Mouse (Mus musculus) heart, embryonic 16.5 days (tissue): ENCODE measurements around the gene Tcta. TPM values are rescaled to one million over a fixed set of nuclear protein-coding genes. Genes with fewer than 3 reads are reported as not detected.

Source experiments
- ATAC-seq: fragments of 200-750 bp; cut with Nextera tagmentation; replicated peaks from 2 replicates; pipeline ENCODE4 v1.8.0; 2017; ENCODE audit warnings: moderate number of reproducible peaks; ENCODE audit not compliant: insufficient read depth, low FRiP score; ENCODE audit errors: extremely low read depth
- H3K27ac ChIP-seq: fragments of 300-500 bp; sonication (generic); 2 replicates; pipeline ENCODE4 v1.5.1; 2014; ENCODE audit warnings: mild to moderate bottlenecking, low read length, control low read depth, moderate library complexity
- H3K27me3 ChIP-seq: fragments of 300-500 bp; sonication (generic); 2 replicates; pipeline ENCODE4 v1.6.1; 2014; ENCODE audit warnings: low read length, mixed read lengths; ENCODE audit not compliant: control insufficient read depth, insufficient read depth
- H3K36me3 ChIP-seq: fragments of 300-500 bp; sonication (generic); 2 replicates; pipeline ENCODE4 v1.6.1; 2014; ENCODE audit not compliant: control insufficient read depth, insufficient read depth
- H3K4me1 ChIP-seq: fragments of 300-500 bp; sonication (generic); 2 replicates; pipeline ENCODE4 v1.6.1; 2014; ENCODE audit warnings: low read length, mixed read lengths; ENCODE audit not compliant: control insufficient read depth, insufficient read depth
- H3K4me2 ChIP-seq: fragments of 300-500 bp; sonication (generic); 2 replicates; pipeline ENCODE4 v1.6.1; 2014; ENCODE audit warnings: low read depth, mild to moderate bottlenecking, control low read depth, low read length
- H3K4me3 ChIP-seq: fragments of 300-500 bp; sonication (generic); 2 replicates; pipeline ENCODE4 v1.5.1; 2014; ENCODE audit warnings: mild to moderate bottlenecking, control low read depth, low read length
- H3K9ac ChIP-seq: fragments of 300-500 bp; sonication (generic); 2 replicates; pipeline ENCODE4 v1.6.1; 2014; ENCODE audit warnings: low read length, control low read depth
- H3K9me3 ChIP-seq: fragments of 300-500 bp; sonication (generic); replicated peaks from 2 replicates; pipeline ENCODE4 v1.6.1; 2016; ENCODE audit warnings: low read length; ENCODE audit not compliant: control insufficient read depth
- WGBS: fragments of 180-500 bp; shearing (Covaris S2); extraction: QIAGEN DNeasy Blood & Tissue Kit; methylation state at CpG from one replicate; pipeline ENCODE4 v1.1.7; 2014; 5-methylcytosine and 5-hydroxymethylcytosine counted together
- polyA plus RNA-seq: library from polyadenylated mRNA; unstranded; fragments of >200 nt; fragmentation: Nextera tagmentation; extraction: Ambion mirVana; gene quantifications from 2 replicates; pipeline ENCODE4 v1.2.1, GENCODE M21; 2015

Tcta gene
- polyA plus RNA-seq, 1 experiment from 2014 or later, result 34.2 TPM

- Histone ChIP-seq H3K36me3 (no peaks in the 10 kb centered on the region; the same call in 1 of the 2 replicates), H3K9ac (no peak overlapping the region), H3K4me3 (no peak overlapping the region), H3K27me3 (no peaks in the 10 kb centered on the region), H3K4me1 (peaks cover 26% of the 10 kb centered on the region), H3K4me2 (no peak overlapping the region), H3K9me3 (no peaks in the 10 kb centered on the region), H3K27ac (no peak overlapping the region; the same call in 1 of the 2 replicates)
- ATAC-seq, result no peak
- 36% methylated on average over 5 of the region's 5 CpGs for WGBS
Observed at GRCm38 (mm10) chr9:108342301-108342831, 36.4 kb upstream of the Tcta start.

- Histone ChIP-seq H3K27ac (no peak overlapping the region; the same call in 1 of the 2 replicates), H3K4me2 (no peak overlapping the region), H3K9me3 (no peaks in the 10 kb centered on the region), H3K36me3 (no peaks in the 10 kb centered on the region; the same call in 1 of the 2 replicates), H3K4me3 (no peak overlapping the region), H3K27me3 (no peaks in the 10 kb centered on the region), H3K4me1 (peaks cover 24% of the 10 kb centered on the region), H3K9ac (no peak overlapping the region)
- ATAC-seq, result no peak
Observed at GRCm38 (mm10) chr9:108341801-108342200, 35.8 kb upstream of the Tcta start.

GRCm38 (mm10) chr9:108341139-108341475, 35.1 kb upstream of the Tcta start:
- Histone ChIP-seq H3K4me1 (peaks cover 23% of the 10 kb centered on the region), H3K27ac (peak overlapping the region; percentile 33), H3K27me3 (no peaks in the 10 kb centered on the region), H3K36me3 (no peaks in the 10 kb centered on the region; the same call in 1 of the 2 replicates), H3K9ac (no peak overlapping the region), H3K4me3 (0 out of 2 replicates have a peak overlapping the region, but pooled peaks have one; percentile 3), H3K9me3 (no peaks in the 10 kb centered on the region), H3K4me2 (peak overlapping the region; percentile 73)
- 76% methylated on average over 5 of the region's 5 CpGs for WGBS
- no peak for ATAC-seq

- peak overlapping the region; percentile 85 for H3K4me3 ChIP-seq
- ATAC-seq, result no peak
- WGBS, result 48% methylated on average over 10 of the region's 10 CpGs
Observed at GRCm38 (mm10) chr9:108340258-108341138, 34.5 kb upstream of the Tcta start.

GRCm38 (mm10) chr9:108339886-108340257, 33.9 kb upstream of the Tcta start:
- no peak for ATAC-seq
- 7% methylated on average over 20 of the region's 20 CpGs for WGBS
- Histone ChIP-seq H3K4me3 (peak overlapping the region; percentile 85), H3K4me2 (peak overlapping the region; percentile 73), H3K36me3 (peaks cover 10% of the 10 kb centered on the region), H3K27ac (peak overlapping the region; percentile 97), H3K4me1 (peaks cover 23% of the 10 kb centered on the region), H3K27me3 (no peaks in the 10 kb centered on the region), H3K9me3 (no peaks in the 10 kb centered on the region), H3K9ac (peak overlapping the region; percentile 96)

More at GRCm38 (mm10) chr9:108340258-108341138, 34.5 kb upstream of the Tcta start:
- H3K27ac ChIP-seq, result peak overlapping the region; percentile 97
- no peaks in the 10 kb centered on the region for H3K9me3 ChIP-seq
- peak overlapping the region; percentile 73 for H3K4me2 ChIP-seq
- no peaks in the 10 kb centered on the region for H3K27me3 ChIP-seq
- peaks cover 23% of the 10 kb centered on the region for H3K4me1 ChIP-seq
- peaks cover 4% of the 10 kb centered on the region for H3K36me3 ChIP-seq
- peak overlapping the region; percentile 96 for H3K9ac ChIP-seq

GRCm38 (mm10) chr9:108338886-108339781, 33.2 kb upstream of the Tcta start, which contains the start of gene Gpx1:
TSS of gene Gpx1 (plus strand) at chr9:108338903.
- no peaks in the 10 kb centered on the region for H3K9me3 ChIP-seq
- peak within 1 kb of the TSS; percentile 85 for H3K4me3 ChIP-seq
- peaks cover 23% of the 10 kb centered on the region for H3K4me1 ChIP-seq
- no peaks in the 10 kb centered on the region for H3K27me3 ChIP-seq
- peaks cover 13% of the 10 kb centered on the region for H3K36me3 ChIP-seq
- peak within 1 kb of the TSS; percentile 96 for H3K9ac ChIP-seq
- H3K4me2 ChIP-seq, result peak within 1 kb of the TSS; percentile 73
- ATAC-seq, result peak; percentile 93
- WGBS, result under 1% methylated on average over 49 of the region's 49 CpGs
- H3K27ac ChIP-seq, result peak within 1 kb of the TSS; percentile 97

GRCm38 (mm10) chr9:108338551-108338885, 32.6 kb upstream of the Tcta start:
- no peaks in the 10 kb centered on the region for H3K27me3 ChIP-seq
- 21% methylated on average over 6 of the region's 6 CpGs for WGBS

GRCm38 (mm10) chr9:108337848-108338550, 32.0 kb upstream of the Tcta start:
- WGBS, result 63% methylated on average over 10 of the region's 10 CpGs
- Histone ChIP-seq H3K27me3 (no peaks in the 10 kb centered on the region), H3K4me3 (no peak overlapping the region), H3K27ac (peak overlapping the region; percentile 97), H3K36me3 (peaks cover 23% of the 10 kb centered on the region), H3K4me2 (peak overlapping the region; percentile 73), H3K9me3 (no peaks in the 10 kb centered on the region), H3K9ac (no peak overlapping the region), H3K4me1 (peaks cover 23% of the 10 kb centered on the region)
- no peak for ATAC-seq

More at GRCm38 (mm10) chr9:108338551-108338885, 32.6 kb upstream of the Tcta start:
- Histone ChIP-seq H3K36me3 (peaks cover 18% of the 10 kb centered on the region), H3K4me2 (peak overlapping the region; percentile 73), H3K9ac (peak overlapping the region; percentile 96), H3K4me1 (peaks cover 23% of the 10 kb centered on the region), H3K9me3 (no peaks in the 10 kb centered on the region), H3K4me3 (peak overlapping the region; percentile 85), H3K27ac (peak overlapping the region; percentile 97)
- no peak for ATAC-seq
